Mouse (Mus musculus): ENCODE measurements around the gene Abhd15. TPM values are rescaled to one million over a fixed set of nuclear protein-coding genes. Genes with fewer than 3 reads are reported as not detected.

The Abhd15 gene
- polyA plus RNA-seq, 1 experiment from 2014 or later: 4.3 TPM

- Histone ChIP-seq H3K27me3 (replicated peaks; ENCODE audit: insufficient read depth, low read length) (no peaks in the 10 kb centered on the region), H3K27ac (ENCODE audit: low read length) (no peak overlapping the region), H3K4me1 (ENCODE audit: insufficient read depth, low read depth, low read length) (no peaks in the 10 kb centered on the region), H3K4me3 (ENCODE audit: low read depth, low read length) (no peak overlapping the region), H3K36me3 (ENCODE audit: insufficient read depth, low read length) (no peaks in the 10 kb centered on the region; the same call in 1 of the 2 replicates), H3K9ac (replicated peaks; ENCODE audit: low read depth) (no peak overlapping the region), H3K9me3 (ENCODE audit: low read length) (no peaks in the 10 kb centered on the region), H3K4me2 (replicated peaks; ENCODE audit: low read depth, low read length) (no peak overlapping the region)
- WGBS: 79% methylated on average over 4 of the region's 4 CpGs
- ATAC-seq: no peak
- no peak for DNase-seq (ENCODE audit: low spot score)
- TF ChIP-seq EP300 (IDR thresholded peaks at IDR 0.05): no peak
- TF ChIP-seq CTCF (IDR thresholded peaks at IDR 0.05): no peak
Measured at GRCm38 (mm10) chr11:77532202-77532846, 17.4 kb downstream of the Abhd15 start.

- Histone ChIP-seq H3K9ac (replicated peaks; ENCODE audit: low read depth) (no peak overlapping the region), H3K9me3 (ENCODE audit: low read length) (no peaks in the 10 kb centered on the region), H3K4me2 (replicated peaks; ENCODE audit: low read depth, low read length) (no peak overlapping the region), H3K4me3 (ENCODE audit: low read depth, low read length) (no peak overlapping the region), H3K36me3 (ENCODE audit: insufficient read depth, low read length) (peaks cover 37% of the 10 kb centered on the region), H3K4me1 (ENCODE audit: insufficient read depth, low read depth, low read length) (no peaks in the 10 kb centered on the region), H3K27me3 (replicated peaks; ENCODE audit: insufficient read depth, low read length) (no peaks in the 10 kb centered on the region), H3K27ac (ENCODE audit: low read length) (no peak overlapping the region)
- TF ChIP-seq EP300 (IDR thresholded peaks at IDR 0.05): no peak
- TF ChIP-seq CTCF (IDR thresholded peaks at IDR 0.05): no peak
- 91% methylated on average over 7 of the region's 7 CpGs for WGBS
- ATAC-seq (no peak), DNase-seq (ENCODE audit: low spot score) (no peak)
Measured at GRCm38 (mm10) chr11:77545261-77545660, 30.3 kb downstream of the Abhd15 start.

GRCm38 (mm10) chr11:77585201-77585600 is 70.3 kb downstream of the Abhd15 start:
- Histone ChIP-seq H3K27ac (ENCODE audit: low read length) (no peak overlapping the region), H3K4me2 (replicated peaks; ENCODE audit: low read depth, low read length) (no peak overlapping the region), H3K9ac (replicated peaks; ENCODE audit: low read depth) (no peak overlapping the region), H3K9me3 (ENCODE audit: low read length) (no peaks in the 10 kb centered on the region), H3K36me3 (ENCODE audit: insufficient read depth, low read length) (peaks cover 17% of the 10 kb centered on the region; the same call in 1 of the 2 replicates), H3K4me1 (ENCODE audit: insufficient read depth, low read depth, low read length) (no peaks in the 10 kb centered on the region), H3K27me3 (replicated peaks; ENCODE audit: insufficient read depth, low read length) (no peaks in the 10 kb centered on the region), H3K4me3 (ENCODE audit: low read depth, low read length) (no peak overlapping the region)
- ATAC-seq (no peak), DNase-seq (ENCODE audit: low spot score) (no peak)
- TF ChIP-seq EP300 (IDR thresholded peaks at IDR 0.05): no peak
- TF ChIP-seq CTCF (IDR thresholded peaks at IDR 0.05): no peak
- WGBS: 89% methylated on average over 3 of the region's 3 CpGs

Other genes with a start within 250 kb of the Abhd15 start
- gene Coro6, start 52.7 kb upstream of the Abhd15 start, polyA plus RNA-seq (2015; fragmentation: Nextera tagmentation; extraction: Ambion mirVana): 0.26 and 0.45 TPM in 2 replicates
- gene Ankrd13b, start 25.4 kb upstream of the Abhd15 start, polyA plus RNA-seq (2015; fragmentation: Nextera tagmentation; extraction: Ambion mirVana): 1.9 and 2.2 TPM in 2 replicates
- gene Git1, start 21.6 kb upstream of the Abhd15 start, polyA plus RNA-seq (2015; fragmentation: Nextera tagmentation; extraction: Ambion mirVana): 12.3 and 12.6 TPM in 2 replicates
- gene Trp53i13, start 859 bp downstream of the Abhd15 start, polyA plus RNA-seq (2015; fragmentation: Nextera tagmentation; extraction: Ambion mirVana): 27.4 and 32.9 TPM in 2 replicates
- 0.07 and 0.13 TPM in 2 replicates for gene Gm10392, start 4.1 kb downstream of the Abhd15 start, polyA plus RNA-seq (2015; fragmentation: Nextera tagmentation; extraction: Ambion mirVana)
- gene Taok1, start 92.7 kb downstream of the Abhd15 start, polyA plus RNA-seq (2015; fragmentation: Nextera tagmentation; extraction: Ambion mirVana): 18.4 and 21.4 TPM in 2 replicates
- gene Nufip2, start 171.0 kb downstream of the Abhd15 start, polyA plus RNA-seq (2015; fragmentation: Nextera tagmentation; extraction: Ambion mirVana): 4.1 and 5.2 TPM in 2 replicates
- not detected in 2 replicates for gene Cryba1, start 210.2 kb downstream of the Abhd15 start, polyA plus RNA-seq (2015; fragmentation: Nextera tagmentation; extraction: Ambion mirVana)
- 21.6 and 33.3 TPM in 2 replicates for gene Myo18a, start 248.1 kb downstream of the Abhd15 start, polyA plus RNA-seq (2015; fragmentation: Nextera tagmentation; extraction: Ambion mirVana)